Mouse (Mus musculus) bone marrow macrophage, adult 2 months (primary cell): ENCODE measurements around the gene Cdyl2. TPM values are rescaled to one million over a fixed set of nuclear protein-coding genes. Genes with fewer than 3 reads are reported as not detected.

ENCODE experiments used
- H3K27ac ChIP-seq: 2 replicates; pipeline ENCODE4 v1.5.1; 2012; ENCODE audit warnings: low read depth, low read length; ENCODE audit not compliant: insufficient read depth
- H3K4me1 ChIP-seq: 2 replicates; pipeline ENCODE4 v1.6.1; 2012; ENCODE audit warnings: low read length; ENCODE audit not compliant: control insufficient read depth, insufficient read depth
- H3K4me3 ChIP-seq: 2 replicates; pipeline ENCODE4 v1.5.1; 2012; ENCODE audit warnings: mild to moderate bottlenecking, low read length, moderate library complexity; ENCODE audit not compliant: insufficient read depth
- CTCF ChIP-seq: IDR thresholded peaks from 2 replicates; pipeline ENCODE4 v1.5.1; 2012; ENCODE audit warnings: low read depth, mild to moderate bottlenecking, low read length, moderate library complexity
- POLR2A ChIP-seq: IDR thresholded peaks from 2 replicates; pipeline ENCODE4 v1.6.1; 2012; ENCODE audit warnings: mild to moderate bottlenecking, low read depth, low read length, borderline replicate concordance
- polyA plus RNA-seq: library from polyadenylated mRNA; stranded (reverse); fragments of >200 nt; gene quantifications from 2 replicates; pipeline ENCODE4 v1.2.4, GENCODE M21; 2012; ENCODE audit not compliant: missing spikeins, insufficient read depth, insufficient read length

Gene Cdyl2
- polyA plus RNA-seq, 1 experiment: 4.0 TPM

- H3K27ac ChIP-seq: no peak overlapping the region
- peak overlapping the region; percentile 88 for H3K4me3 ChIP-seq
- no peak for TF ChIP-seq CTCF
- no peak for TF ChIP-seq POLR2A
- peaks cover 2% of the 10 kb centered on the region; the same call in 1 of the 2 replicates for H3K4me1 ChIP-seq
These were observed 840 bp upstream of the Cdyl2 start for GRCm38 (mm10) chr8:116733648-116734014.

- Histone ChIP-seq H3K27ac (peak overlapping the region; percentile 36; the same call in 1 of the 2 replicates), H3K4me3 (peak overlapping the region; percentile 88), H3K4me1 (peaks cover 2% of the 10 kb centered on the region; the same call in 1 of the 2 replicates)
- no peak for TF ChIP-seq POLR2A
- TF ChIP-seq CTCF: no peak
These were observed 661 bp downstream of the Cdyl2 start for GRCm38 (mm10) chr8:116731976-116732683.

GRCm38 (mm10) chr8:116721451-116721850 is 11.3 kb downstream of the Cdyl2 start:
- no peak for TF ChIP-seq POLR2A
- no peak for TF ChIP-seq CTCF
- Histone ChIP-seq H3K27ac (no peak overlapping the region), H3K4me1 (no peaks in the 10 kb centered on the region), H3K4me3 (no peak overlapping the region)

- Histone ChIP-seq H3K4me1 (no peaks in the 10 kb centered on the region), H3K27ac (no peak overlapping the region), H3K4me3 (no peak overlapping the region)
- TF ChIP-seq CTCF (no peak), POLR2A (no peak)
These were observed 25.3 kb downstream of the Cdyl2 start for GRCm38 (mm10) chr8:116707496-116707895.

GRCm38 (mm10) chr8:116702501-116702900 is 30.3 kb downstream of the Cdyl2 start:
- TF ChIP-seq POLR2A: no peak
- TF ChIP-seq CTCF: no peak
- Histone ChIP-seq H3K27ac (no peak overlapping the region), H3K4me1 (no peaks in the 10 kb centered on the region), H3K4me3 (no peak overlapping the region)

- TF ChIP-seq CTCF: no peak
- no peak for TF ChIP-seq POLR2A
- Histone ChIP-seq H3K4me3 (no peak overlapping the region), H3K4me1 (peaks cover 2% of the 10 kb centered on the region; the same call in 1 of the 2 replicates), H3K27ac (no peak overlapping the region)
These were observed 39.9 kb downstream of the Cdyl2 start for GRCm38 (mm10) chr8:116692931-116693330.

GRCm38 (mm10) chr8:116689741-116690140 is 43.0 kb downstream of the Cdyl2 start:
- TF ChIP-seq CTCF (no peak), POLR2A (no peak)
- H3K4me3 ChIP-seq: no peak overlapping the region

GRCm38 (mm10) chr8:116676174-116676573 is 56.6 kb downstream of the Cdyl2 start:
- TF ChIP-seq CTCF (no peak), POLR2A (no peak)
- Histone ChIP-seq H3K4me3 (no peak overlapping the region), H3K4me1 (no peaks in the 10 kb centered on the region), H3K27ac (no peak overlapping the region)

More at GRCm38 (mm10) chr8:116689741-116690140, 43.0 kb downstream of the Cdyl2 start:
- peaks cover 2% of the 10 kb centered on the region; the same call in 1 of the 2 replicates for H3K4me1 ChIP-seq
- H3K27ac ChIP-seq: no peak overlapping the region

GRCm38 (mm10) chr8:116673966-116674805 is 58.6 kb downstream of the Cdyl2 start:
- Histone ChIP-seq H3K4me3 (no peak overlapping the region), H3K27ac (no peak overlapping the region), H3K4me1 (no peaks in the 10 kb centered on the region)
- TF ChIP-seq CTCF (no peak), POLR2A (no peak)

- no peak for TF ChIP-seq POLR2A
- no peak for TF ChIP-seq CTCF
- no peaks in the 10 kb centered on the region for H3K4me1 ChIP-seq
- H3K27ac ChIP-seq: no peak overlapping the region
- H3K4me3 ChIP-seq: no peak overlapping the region
These were observed 59.3 kb downstream of the Cdyl2 start for GRCm38 (mm10) chr8:116673493-116673892.
